Mouse (Mus musculus) lung, adult 2 months (tissue): ENCODE results near the gene Psip1. TPM values are rescaled to one million over a fixed set of nuclear protein-coding genes. Genes with fewer than 3 reads are reported as not detected.

Source experiments
- DNase-seq: peaks from one replicate; pipeline ENCODE4 v3.0.0; 2022
- H3K4me1 ChIP-seq: fragments of 200-500 bp; 2 replicates; pipeline ENCODE4 v1.6.1; 2011; ENCODE audit warnings: low read length; ENCODE audit not compliant: control insufficient read depth, insufficient read depth
- H3K4me3 ChIP-seq: fragments of 200-500 bp; replicated peaks from 2 replicates; pipeline ENCODE3; 2011; ENCODE audit warnings: low read depth, mild to moderate bottlenecking, control low read depth, low read length; ENCODE audit errors: extremely low read depth
- CTCF ChIP-seq: fragments of 200-500 bp; IDR thresholded peaks from 2 replicates; pipeline ENCODE4 v1.5.1; 2011; ENCODE audit warnings: mild to moderate bottlenecking, low read length, control low read depth; ENCODE audit not compliant: insufficient read depth
- POLR2A ChIP-seq: fragments of 200-500 bp; IDR thresholded peaks from 2 replicates; pipeline ENCODE4 v1.6.1; 2011; ENCODE audit warnings: low read depth, mild to moderate bottlenecking, control low read depth, low read length, borderline replicate concordance; ENCODE audit errors: extremely low read depth
- WGBS: fragments of 180-500 bp; shearing (Covaris S2); methylation state at CpG from one replicate; pipeline ENCODE4 v1.1.7; 2018; 5-methylcytosine and 5-hydroxymethylcytosine counted together
- polyA plus RNA-seq: library from polyadenylated mRNA; depleted of rRNA; stranded (reverse); fragments of >200 nt; gene quantifications from 2 replicates; pipeline ENCODE4 v1.2.3, GENCODE M21; 2012

Gene Psip1
- polyA plus RNA-seq, 1 experiment = 18.0 TPM

GRCm38 (mm10) chr4:83467615-83468014, 18.6 kb downstream of the Psip1 start:
- DNase-seq = no peak
- H3K4me3 ChIP-seq = no peak overlapping the region
- H3K4me1 ChIP-seq = no peaks in the 10 kb centered on the region
- WGBS = 80% methylated on average over 7 of the region's 7 CpGs
- no peak for TF ChIP-seq CTCF
- TF ChIP-seq POLR2A = no peak

- Histone ChIP-seq H3K4me1 (no peaks in the 10 kb centered on the region), H3K4me3 (no peak overlapping the region)
- TF ChIP-seq CTCF (no peak), POLR2A (no peak)
- WGBS = 89% methylated on average over 7 of the region's 7 CpGs
- DNase-seq = no peak
Measured at GRCm38 (mm10) chr4:83464827-83465226, 21.4 kb downstream of the Psip1 start.

GRCm38 (mm10) chr4:83460106-83460505, 26.2 kb downstream of the Psip1 start:
- TF ChIP-seq CTCF (no peak), POLR2A (no peak)
- WGBS = 75% methylated on average over 5 of the region's 5 CpGs

GRCm38 (mm10) chr4:83450785-83451184, 35.5 kb downstream of the Psip1 start:
- DNase-seq = no peak
- Histone ChIP-seq H3K4me3 (no peak overlapping the region), H3K4me1 (no peaks in the 10 kb centered on the region)
- no peak for TF ChIP-seq POLR2A
- no peak for TF ChIP-seq CTCF
- WGBS = 94% methylated on average over 4 of the region's 4 CpGs

More at GRCm38 (mm10) chr4:83460106-83460505, 26.2 kb downstream of the Psip1 start:
- H3K4me1 ChIP-seq = no peaks in the 10 kb centered on the region
- no peak for DNase-seq
- no peak overlapping the region for H3K4me3 ChIP-seq

- no peak overlapping the region for H3K4me3 ChIP-seq
- WGBS = 77% methylated on average over 4 of the region's 4 CpGs
- TF ChIP-seq POLR2A (no peak), CTCF (no peak)
- DNase-seq = no peak
- H3K4me1 ChIP-seq = no peaks in the 10 kb centered on the region
Measured at GRCm38 (mm10) chr4:83441050-83441449, 45.2 kb downstream of the Psip1 start.

GRCm38 (mm10) chr4:83439045-83439444, 47.2 kb downstream of the Psip1 start:
- no peaks in the 10 kb centered on the region for H3K4me1 ChIP-seq
- TF ChIP-seq POLR2A (no peak), CTCF (no peak)
- no peak overlapping the region for H3K4me3 ChIP-seq
- DNase-seq = no peak
- 49% methylated on average over 5 of the region's 5 CpGs for WGBS

GRCm38 (mm10) chr4:83438116-83438515, 48.1 kb downstream of the Psip1 start:
- H3K4me3 ChIP-seq = no peak overlapping the region
- DNase-seq = no peak
- no peaks in the 10 kb centered on the region for H3K4me1 ChIP-seq
- TF ChIP-seq CTCF (no peak), POLR2A (no peak)

GRCm38 (mm10) chr4:83436375-83436774, 49.9 kb downstream of the Psip1 start:
- 96% methylated on average over 8 of the region's 8 CpGs for WGBS
- TF ChIP-seq CTCF (no peak), POLR2A (no peak)
- Histone ChIP-seq H3K4me1 (no peaks in the 10 kb centered on the region; the same call in 1 of the 2 replicates), H3K4me3 (no peak overlapping the region)
- DNase-seq = no peak

GRCm38 (mm10) chr4:83432901-83433300, 53.4 kb downstream of the Psip1 start:
- TF ChIP-seq CTCF (no peak), POLR2A (no peak)
- H3K4me1 ChIP-seq = no peaks in the 10 kb centered on the region; the same call in 1 of the 2 replicates
- no peak for DNase-seq
- H3K4me3 ChIP-seq = no peak overlapping the region
- 65% methylated on average over 6 of the region's 6 CpGs for WGBS

- H3K4me3 ChIP-seq = no peak overlapping the region
- TF ChIP-seq CTCF = no peak
- TF ChIP-seq POLR2A = no peak
- no peaks in the 10 kb centered on the region; the same call in 1 of the 2 replicates for H3K4me1 ChIP-seq
- WGBS = 85% methylated on average over 7 of the region's 7 CpGs
- no peak for DNase-seq
Measured at GRCm38 (mm10) chr4:83431950-83432349, 54.3 kb downstream of the Psip1 start.
